25 mouse cellular contexts compared by ENCODE assay signal in the genomic region with DNA sequence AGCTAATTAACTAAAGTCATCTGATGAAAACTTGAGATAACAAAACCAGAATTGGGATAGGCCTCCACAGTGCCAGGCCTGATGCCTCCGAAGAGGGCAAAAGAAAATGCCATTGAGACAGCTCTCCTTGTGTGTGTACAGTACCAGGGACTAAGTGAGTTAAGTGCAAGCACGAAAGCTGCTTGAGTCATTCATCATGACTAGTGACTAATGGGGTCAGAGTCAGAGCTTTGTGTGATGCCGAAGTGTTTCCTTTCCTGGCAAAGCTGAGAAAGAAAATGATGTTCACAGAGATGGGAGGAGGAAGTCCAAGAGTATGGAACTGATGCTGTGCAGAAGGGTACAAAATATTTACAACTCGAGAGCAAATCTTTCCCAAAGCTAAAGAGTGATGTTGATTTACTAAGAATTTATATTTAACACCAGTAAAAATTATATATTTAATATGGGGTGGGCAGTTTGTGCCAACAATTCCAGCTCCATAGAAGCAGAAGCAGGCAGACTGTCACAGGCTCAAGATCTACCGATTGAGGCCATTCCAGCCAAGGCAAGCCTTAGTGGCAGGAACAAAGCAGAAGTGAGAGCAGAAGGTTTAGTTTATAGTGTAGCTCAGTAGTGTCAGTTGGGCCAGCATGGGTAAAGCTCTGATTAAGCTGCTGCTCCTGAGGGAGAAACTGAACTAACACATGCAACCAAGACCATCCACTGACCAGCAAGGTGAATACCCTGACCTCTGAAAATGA. TPM values are rescaled to one million over a fixed set of nuclear protein-coding genes. Genes with fewer than 3 reads are reported as not detected.
DNase-seq lines count a peak whose midpoint lies in the region; TF ChIP-seq lines count a peak whose summit lies in the region.
"Had no signal": no experiment of that assay in that cellular context is flagged by ENCODE, and none has a peak within 500 bp of the region (broad histone marks: within the 10 kb centered on the region; RNA-seq: fewer than 3 reads in every experiment).

No protein-coding gene starts in this region.

- peaks cover 50% of the 10 kb centered on the region for H3K36me3 ChIP-seq in myocyte (ENCODE audit: control insufficient read depth, insufficient read depth)

- no peak overlapping the region for H3ac ChIP-seq in myocyte (ENCODE audit: control insufficient read depth, insufficient read length)

- no peak overlapping the region for H3K4me3 ChIP-seq in myocyte
- H3K4me3 ChIP-seq: embryonic facial prominence, embryonic 10.5 days; embryonic facial prominence, embryonic 15.5 days; gastrocnemius, adult 2 months; heart, embryonic 12.5 days; hindbrain, embryonic 13.5 days had no signal

- TF ChIP-seq POLR2A in myocyte (IDR thresholded peaks at IDR 0.05; ENCODE audit: insufficient read length, low read depth) = no peak

- H3K27me3 ChIP-seq in myocyte (ENCODE audit: control insufficient read depth, insufficient read depth, insufficient read length) = no peaks in the 10 kb centered on the region
- H3K27me3 ChIP-seq: embryonic facial prominence, embryonic 15.5 days; heart, embryonic 12.5 days; hindbrain, embryonic 13.5 days had no signal

- H3K4me2 ChIP-seq in myocyte (ENCODE audit: low read depth) = peak overlapping the region; percentile 22
- H3K4me2 ChIP-seq: embryonic facial prominence, embryonic 15.5 days; heart, embryonic 12.5 days; hindbrain, embryonic 13.5 days had no signal

- H3K79me2 ChIP-seq in myocyte (ENCODE audit: control insufficient read depth, insufficient read depth) = peaks cover 26% of the 10 kb centered on the region

- peak; percentile 82 for DNase-seq in 3T3-L1 (ENCODE audit: low read depth, low spot score)
- peak; percentile 79 for DNase-seq in NIH3T3 (ENCODE audit: low read depth)
- peak; percentile 59 for DNase-seq in fibroblast of lung, adult 2 months (ENCODE audit: low read depth)
- no peak for DNase-seq in adrenal gland, postnatal 36 days
- no peak for DNase-seq in adrenal gland, adult (ENCODE audit: inconsistent age in 2 of 2, low spot score in 1 of 2)
- no peak for DNase-seq in frontal cortex, postnatal 25 days (ENCODE audit: low spot score in 2 of 2)
- DNase-seq: adrenal gland, postnatal 10 days; cerebellum, adult 18-20 months; cerebellum, postnatal 14 days; gastrocnemius, adult 2 months; heart, adult 11 months; heart, postnatal 4 days; kidney, adult 8-10 months; layer of hippocampus, adult 9-11 months; liver; lung, adult 2 months; lung, postnatal 14 days; midbrain, embryonic 14.5 days; right cerebral cortex, adult 18-20 months; right cerebral cortex, postnatal 4 days had no signal

TF ChIP-seq in myocyte, 11 proteins besides CTCF, POLR2A, EP300 and RAD21:
- no peak for TF ChIP-seq TCF3 (IDR thresholded peaks at IDR 0.05; ENCODE audit: insufficient read length, low read depth)
- no peak for TF ChIP-seq CEBPB (IDR thresholded peaks at IDR 0.05; ENCODE audit: insufficient read depth, poor library complexity, severe bottlenecking)
- no peak for TF ChIP-seq MAX (IDR thresholded peaks at IDR 0.05; ENCODE audit: low read depth)
- TF ChIP-seq MYOD1 (IDR thresholded peaks at IDR 0.05; ENCODE audit: control insufficient read depth in 1 of 3, insufficient read length in 2 of 3, low read depth in 2 of 3) = no peak
- no peak for TF ChIP-seq USF1 (IDR thresholded peaks at IDR 0.05; ENCODE audit: low read depth)
- no peak for TF ChIP-seq MYOG (IDR thresholded peaks at IDR 0.05; ENCODE audit: control insufficient read depth in 1 of 3, insufficient read depth in 1 of 3, insufficient read length in 2 of 3, low read depth in 2 of 3)
- TF ChIP-seq TCF12 (IDR thresholded peaks at IDR 0.05; ENCODE audit: insufficient read depth, poor library complexity, severe bottlenecking) = no peak

RNA-seq across cellular contexts. Expression of a gene that starts 25.0 kb away (rescaled TPM):
- 44.2 TPM for polyA plus RNA-seq in myocyte (2012; fragmentation: generic; extraction: Trizol)
- total RNA-seq in adrenal gland, postnatal 36 days (2021) = 10 to 100 TPM; 26.6 to 31.0 TPM

Comparison
In these comparisons a context has a peak if more than half of its experiments do, and no peak if none do; other contexts are left out.
1. DNase-seq: peak in 3T3-L1 (single experiment), NIH3T3 (single experiment) and fibroblast of lung, adult 2 months (single experiment); none in adrenal gland, postnatal 36 days (0 of 2), adrenal gland, adult (0 of 2) and frontal cortex, postnatal 25 days (0 of 2).